Mouse (Mus musculus) midbrain, embryonic 14.5 days (tissue): ENCODE results near the gene Ift81. TPM values are rescaled to one million over a fixed set of nuclear protein-coding genes. Genes with fewer than 3 reads are reported as not detected.
A peak's percentile ranks its signal among the peaks of the same experiment; 100 is the strongest.

Experiments used
- ATAC-seq: fragments of 200-750 bp; cut with Nextera tagmentation; 2 replicates; pipeline ENCODE4 v1.8.0; 2017; ENCODE audit warnings: moderate number of reproducible peaks, moderate library complexity; ENCODE audit not compliant: low FRiP score, low TSS enrichment
- DNase-seq: peaks from one replicate; pipeline ENCODE4 v3.0.0-alpha.2; 2015
- H3K27ac ChIP-seq: fragments of 300-500 bp; sonication (generic); replicated peaks from 2 replicates; pipeline ENCODE4 v1.5.1; 2014; ENCODE audit warnings: mild to moderate bottlenecking, low read depth, low read length, moderate library complexity
- H3K27me3 ChIP-seq: fragments of 300-500 bp; sonication (generic); 2 replicates; pipeline ENCODE4 v1.6.1; 2014; ENCODE audit warnings: low read length, control low read depth, mixed read lengths; ENCODE audit not compliant: control insufficient read depth, insufficient read depth
- H3K36me3 ChIP-seq: fragments of 300-500 bp; sonication (generic); 2 replicates; pipeline ENCODE4 v1.6.1; 2014; ENCODE audit warnings: low read length, control low read depth; ENCODE audit not compliant: control insufficient read depth, insufficient read depth
- H3K4me1 ChIP-seq: fragments of 300-500 bp; sonication (generic); 2 replicates; pipeline ENCODE4 v1.6.1; 2014; ENCODE audit warnings: mild to moderate bottlenecking, antibody characterized with exemption, low read length, control low read depth; ENCODE audit not compliant: control insufficient read depth, insufficient read depth
- H3K4me2 ChIP-seq: fragments of 300-500 bp; sonication (generic); 2 replicates; pipeline ENCODE4 v1.6.1; 2014; ENCODE audit warnings: mild to moderate bottlenecking, low read length, moderate library complexity
- H3K4me3 ChIP-seq: fragments of 300-500 bp; sonication (generic); replicated peaks from 2 replicates; pipeline ENCODE4 v1.5.1; 2014; ENCODE audit warnings: low read depth, low read length
- H3K9ac ChIP-seq: fragments of 300-500 bp; sonication (generic); replicated peaks from 2 replicates; pipeline ENCODE4 v1.6.1; 2014; ENCODE audit warnings: mild to moderate bottlenecking, low read length, moderate library complexity
- H3K9me3 ChIP-seq: fragments of 300-500 bp; sonication (generic); 2 replicates; pipeline ENCODE4 v1.6.1; 2016; ENCODE audit warnings: low read length, control low read depth, mixed read lengths; ENCODE audit not compliant: control insufficient read depth
- WGBS: fragments of 180-500 bp; shearing (Covaris S2); extraction: QIAGEN DNeasy Blood & Tissue Kit; methylation state at CpG from one replicate; pipeline ENCODE4 v1.1.7; 2014; 5-methylcytosine and 5-hydroxymethylcytosine counted together
- polyA plus RNA-seq: library from polyadenylated mRNA; unstranded; fragments of >200 nt; fragmentation: Nextera tagmentation; extraction: Ambion mirVana; gene quantifications from 2 replicates; pipeline ENCODE4 v1.2.1, GENCODE M21; 2014

Gene Ift81
- polyA plus RNA-seq: 56.2 and 64.4 TPM in 2 replicates

DNA sequence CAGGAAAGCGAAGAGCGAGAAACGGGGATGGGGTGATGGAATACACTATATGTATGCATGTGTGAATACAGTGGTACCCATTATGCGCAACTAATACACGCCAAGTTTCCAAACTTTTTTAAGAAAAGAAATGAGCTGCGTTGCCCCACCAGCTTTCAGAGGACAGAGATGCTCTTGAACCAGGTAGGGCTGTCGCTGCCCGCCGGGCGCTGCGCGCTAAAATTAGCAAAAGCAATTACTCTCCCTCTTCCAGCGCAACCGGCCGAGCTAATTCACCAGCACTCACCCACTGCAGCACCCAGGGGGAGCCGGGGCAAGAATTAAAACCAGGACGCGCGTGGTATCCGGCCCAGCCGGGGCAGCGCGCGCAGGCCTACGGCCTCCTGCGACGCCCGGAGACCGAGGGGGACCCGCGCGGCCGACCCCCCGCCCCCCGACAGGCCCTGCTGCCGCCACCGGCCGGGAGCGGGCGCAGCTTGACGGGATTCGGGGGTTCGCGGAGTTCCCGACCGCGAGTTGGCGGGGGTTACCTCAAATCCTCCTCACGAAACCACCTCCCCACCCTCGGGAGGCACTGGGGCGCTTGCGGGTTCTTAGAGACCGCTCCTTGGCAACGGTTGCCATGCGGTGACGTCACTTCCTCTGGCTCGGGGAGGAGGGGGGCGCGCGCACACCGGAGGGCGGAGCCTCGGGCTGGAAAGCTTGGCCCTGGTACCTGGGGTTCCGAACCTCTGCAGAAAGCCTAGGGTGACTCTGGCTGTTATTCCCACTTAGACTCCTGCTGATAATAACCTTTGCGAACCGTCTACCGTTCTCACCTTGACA, at the start of gene Ift81:
TSS of gene Ift81 (minus strand) at position 611 of the 825 bp plus-strand sequence.
- 2% methylated on average over 67 of the region's 67 CpGs for whole genome bisulfite sequencing
- peak; percentile 99 for DNase-seq
- ATAC-seq: peak; percentile 95
- no peaks in the 10 kb centered on the region for H3K27me3 ChIP-seq
- peaks cover 15% of the 10 kb centered on the region for H3K4me1 ChIP-seq
- peak within 1 kb of the TSS; percentile 91 for H3K27ac ChIP-seq
- peak within 1 kb of the TSS; percentile 73 for H3K4me2 ChIP-seq
- peak within 1 kb of the TSS; percentile 91 for H3K4me3 ChIP-seq
- H3K9me3 ChIP-seq: no peaks in the 10 kb centered on the region
- peak within 1 kb of the TSS; percentile 92 for H3K9ac ChIP-seq
- 0 out of 2 replicates have a peak, but pooled peaks cover 12% of the 10 kb centered on the region for H3K36me3 ChIP-seq

DNA sequence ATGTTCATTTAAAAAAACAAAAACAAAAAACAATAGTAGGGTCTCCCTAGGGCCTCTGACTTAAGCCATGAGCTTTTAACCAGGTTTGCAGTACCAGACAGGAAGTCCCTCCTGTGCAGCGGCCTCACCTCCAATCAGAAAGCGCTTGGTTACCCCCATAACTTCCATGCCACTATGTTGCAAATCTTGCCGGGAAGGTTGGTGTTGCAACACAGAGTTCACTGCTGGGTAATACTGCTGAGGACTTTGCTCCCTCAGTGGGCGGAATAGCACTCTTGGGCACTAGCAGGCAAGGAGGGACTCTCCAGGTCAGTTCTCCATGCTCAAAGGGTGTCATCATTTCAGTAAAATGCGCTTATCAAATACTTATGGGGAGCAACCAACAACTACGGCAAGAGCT, 48.2 kb upstream of the Ift81 start:
- Histone ChIP-seq H3K27me3 (no peaks in the 10 kb centered on the region), H3K4me2 (no peak overlapping the region), H3K4me1 (no peaks in the 10 kb centered on the region), H3K9ac (no peak overlapping the region), H3K36me3 (no peaks in the 10 kb centered on the region), H3K27ac (no peak overlapping the region), H3K9me3 (no peaks in the 10 kb centered on the region), H3K4me3 (no peak overlapping the region)
- ATAC-seq: no peak
- DNase-seq: no peak
- 96% methylated on average over 6 of the region's 6 CpGs for WGBS

GRCm38 (mm10) chr5:122656808-122657207, 42.5 kb upstream of the Ift81 start:
- Histone ChIP-seq H3K4me1 (peaks cover 28% of the 10 kb centered on the region), H3K27ac (no peak overlapping the region), H3K4me2 (no peak overlapping the region), H3K9me3 (no peaks in the 10 kb centered on the region), H3K4me3 (no peak overlapping the region), H3K27me3 (no peaks in the 10 kb centered on the region), H3K36me3 (no peaks in the 10 kb centered on the region), H3K9ac (no peak overlapping the region)
- 93% methylated on average over 12 of the region's 12 CpGs for WGBS
- ATAC-seq (no peak), DNase-seq (no peak)

- Histone ChIP-seq H3K9ac (no peak overlapping the region), H3K36me3 (no peaks in the 10 kb centered on the region), H3K27ac (peak overlapping the region; percentile 84), H3K9me3 (no peaks in the 10 kb centered on the region), H3K4me3 (no peak overlapping the region), H3K4me1 (peaks cover 28% of the 10 kb centered on the region), H3K4me2 (no peak overlapping the region), H3K27me3 (no peaks in the 10 kb centered on the region)
- ATAC-seq: peak; percentile 2; the same call in 1 of the 2 replicates
- DNase-seq: no peak
- WGBS: 37% methylated on average over 5 of the region's 5 CpGs
Observed at GRCm38 (mm10) chr5:122654268-122654573, 39.9 kb upstream of the Ift81 start.

DNA sequence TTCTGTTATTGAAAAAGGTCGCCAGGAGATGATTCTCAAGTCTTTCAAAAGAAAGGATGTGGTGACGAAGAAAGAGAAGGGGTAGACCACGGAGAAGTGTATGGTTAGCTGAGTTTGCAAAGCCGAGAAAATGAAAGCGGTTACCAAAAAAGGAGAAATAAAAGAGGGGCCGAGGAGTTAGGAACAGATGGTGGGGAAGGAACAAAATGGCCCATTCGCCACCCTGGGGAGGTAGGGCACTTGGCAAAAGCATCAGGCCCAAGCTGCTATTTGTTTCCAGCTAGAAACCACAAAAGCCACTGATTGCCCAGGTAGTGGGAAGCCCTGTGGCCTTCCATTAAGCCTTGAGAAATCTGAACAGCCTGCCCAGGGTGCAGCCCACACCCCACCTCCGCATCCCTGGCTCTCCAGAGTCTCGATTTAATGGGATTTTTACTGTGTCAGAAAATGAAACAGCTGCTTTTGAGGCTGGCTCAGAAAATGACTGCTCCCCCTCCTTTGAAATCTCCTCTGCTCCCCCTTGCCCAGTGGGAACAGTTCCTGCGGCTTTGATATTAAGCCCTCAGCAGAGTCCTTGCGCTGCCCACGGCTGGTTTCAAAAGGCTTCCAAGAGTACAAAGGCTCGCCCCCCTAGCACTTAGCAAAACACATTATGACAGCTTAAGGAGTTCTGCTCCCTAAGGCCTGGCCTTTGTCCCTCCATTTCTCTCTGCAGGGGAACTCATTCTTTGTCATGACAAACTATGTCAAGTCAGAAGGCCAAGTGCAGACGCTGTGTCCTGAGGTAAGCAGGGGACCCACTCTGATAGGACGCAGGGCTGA, 39.3 kb upstream of the Ift81 start:
- ATAC-seq: peak; percentile 81; the same call in 1 of the 2 replicates
- Histone ChIP-seq H3K9ac (peak overlapping the region; percentile 27; the same call in 1 of the 2 replicates), H3K4me2 (peak overlapping the region; percentile 24; the same call in 1 of the 2 replicates), H3K4me1 (peaks cover 28% of the 10 kb centered on the region), H3K36me3 (no peaks in the 10 kb centered on the region), H3K4me3 (no peak overlapping the region), H3K9me3 (no peaks in the 10 kb centered on the region), H3K27ac (peak overlapping the region; percentile 84), H3K27me3 (no peaks in the 10 kb centered on the region)
- DNase-seq: peak; percentile 81
- WGBS: 13% methylated on average over 15 of the region's 15 CpGs

DNA sequence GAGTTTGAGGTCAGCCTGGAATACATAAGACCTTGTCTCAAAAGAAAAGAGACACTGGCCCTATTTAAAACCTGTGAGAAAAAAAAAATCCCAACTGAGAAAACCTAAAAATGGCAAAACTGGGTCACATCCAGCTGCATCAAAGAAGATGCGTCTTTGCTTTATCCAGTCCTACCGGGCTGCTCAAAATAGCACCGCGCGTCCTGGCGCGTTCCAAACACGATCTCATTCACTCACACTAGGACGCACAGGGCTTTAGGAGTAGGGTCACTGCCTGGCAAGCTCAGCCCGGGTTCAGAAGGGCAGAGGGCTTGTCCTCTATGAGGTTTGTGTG, 38.8 kb upstream of the Ift81 start:
- peaks cover 28% of the 10 kb centered on the region for H3K4me1 ChIP-seq
- no peak for ATAC-seq
- no peaks in the 10 kb centered on the region for H3K36me3 ChIP-seq
- peak overlapping the region; percentile 84 for H3K27ac ChIP-seq
- no peaks in the 10 kb centered on the region for H3K27me3 ChIP-seq
- H3K4me2 ChIP-seq: peak overlapping the region; percentile 24; the same call in 1 of the 2 replicates
- no peak overlapping the region for H3K4me3 ChIP-seq
- no peak overlapping the region for H3K9ac ChIP-seq
- no peaks in the 10 kb centered on the region for H3K9me3 ChIP-seq
- DNase-seq: peak; percentile 53
- 31% methylated on average over 10 of the region's 10 CpGs for WGBS

DNA sequence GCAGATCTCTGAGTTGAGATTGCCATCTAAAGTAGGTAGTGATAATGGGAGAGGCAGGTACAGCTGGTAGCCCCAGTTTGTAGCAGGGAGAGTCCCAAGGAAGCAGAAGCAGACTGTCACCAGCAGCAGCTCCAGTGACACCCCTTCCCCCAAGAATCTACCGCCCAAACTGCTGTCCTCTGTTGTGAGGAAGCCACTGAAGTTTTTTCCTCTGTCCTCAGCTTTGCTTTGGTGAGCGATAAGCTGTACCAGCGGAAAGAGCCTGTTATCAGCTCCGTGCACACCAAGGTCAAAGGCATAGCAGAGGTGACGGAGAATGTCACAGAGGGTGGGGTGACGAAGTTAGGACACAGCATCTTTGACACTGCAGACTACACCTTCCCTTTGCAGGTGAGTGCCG, 38.2 kb upstream of the Ift81 start:
- H3K9ac ChIP-seq: no peak overlapping the region
- H3K4me1 ChIP-seq: peaks cover 28% of the 10 kb centered on the region
- no peak for DNase-seq
- H3K36me3 ChIP-seq: no peaks in the 10 kb centered on the region
- H3K27me3 ChIP-seq: no peaks in the 10 kb centered on the region
- no peaks in the 10 kb centered on the region for H3K9me3 ChIP-seq
- ATAC-seq: no peak
- H3K4me2 ChIP-seq: no peak overlapping the region
- H3K27ac ChIP-seq: peak overlapping the region; percentile 84
- H3K4me3 ChIP-seq: no peak overlapping the region
- 73% methylated on average over 7 of the region's 7 CpGs for WGBS

- H3K36me3 ChIP-seq: no peaks in the 10 kb centered on the region
Observed at GRCm38 (mm10) chr5:122650100-122650499, 35.8 kb upstream of the Ift81 start.

More at GRCm38 (mm10) chr5:122650100-122650499, 35.8 kb upstream of the Ift81 start:
- no peak for ATAC-seq
- Histone ChIP-seq H3K4me3 (no peak overlapping the region), H3K4me1 (peaks cover 28% of the 10 kb centered on the region), H3K27ac (no peak overlapping the region), H3K27me3 (no peaks in the 10 kb centered on the region), H3K9ac (no peak overlapping the region), H3K9me3 (no peaks in the 10 kb centered on the region), H3K4me2 (no peak overlapping the region)
- WGBS: 93% methylated on average over 8 of the region's 8 CpGs
- DNase-seq: no peak
